Mouse (Mus musculus): ENCODE measurements around the gene Cgref1. TPM values are rescaled to one million over a fixed set of nuclear protein-coding genes. Genes with fewer than 3 reads are reported as not detected.

The Cgref1 gene
- total and polyA plus RNA-seq, 3 experiments = 0.58 to 2.5 (median 1.5) TPM

GRCm38 (mm10) chr5:30950451-30950850, 5.1 kb upstream of the Cgref1 start:
- no peak for DNase-seq

DNA sequence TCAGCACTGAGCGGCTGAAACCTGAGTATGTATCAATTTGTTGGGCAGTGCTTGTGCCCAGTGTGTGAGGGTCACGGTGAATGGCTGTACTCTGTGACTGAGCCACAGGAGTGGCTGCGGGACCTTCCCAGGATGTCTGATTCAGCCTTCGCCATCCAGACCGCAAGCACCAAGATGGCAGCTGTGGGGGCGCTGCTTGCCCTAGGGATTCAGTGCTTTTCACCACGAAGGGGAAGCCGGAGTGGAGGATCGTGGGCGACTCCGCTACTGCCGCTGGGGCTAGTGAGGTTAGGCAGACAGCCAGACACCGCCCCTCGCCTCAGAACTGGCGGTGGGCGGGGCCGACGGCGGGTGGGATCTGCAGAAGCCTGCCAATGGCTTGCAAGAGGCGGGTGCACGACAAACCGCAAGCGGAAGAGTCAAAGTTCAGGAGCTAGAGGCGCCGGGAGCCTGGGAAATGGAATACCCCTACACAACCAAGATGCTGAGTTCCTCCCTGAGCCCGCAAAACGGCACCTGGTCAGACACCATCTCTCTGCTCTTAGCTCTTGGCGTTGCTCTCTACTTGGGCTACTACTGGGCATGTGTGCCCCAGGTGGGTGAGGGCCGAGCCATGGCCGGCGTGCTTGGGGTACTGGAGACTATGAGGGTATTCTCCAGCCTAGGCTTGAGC, 4.4 kb upstream of the Cgref1 start:
- peak; percentile 95 for DNase-seq

GRCm38 (mm10) chr5:30948620-30949019, 3.2 kb upstream of the Cgref1 start:
- DNase-seq = no peak

- DNase-seq = no peak
Measured at GRCm38 (mm10) chr5:30944344-30944743, 1.0 kb downstream of the Cgref1 start.

- no peak for DNase-seq
Measured at GRCm38 (mm10) chr5:30943004-30943403, 2.4 kb downstream of the Cgref1 start.

GRCm38 (mm10) chr5:30934725-30935461, 10.5 kb downstream of the Cgref1 start:
- DNase-seq = no peak

GRCm38 (mm10) chr5:30933705-30934104, 11.7 kb downstream of the Cgref1 start:
- no peak for DNase-seq

DNA sequence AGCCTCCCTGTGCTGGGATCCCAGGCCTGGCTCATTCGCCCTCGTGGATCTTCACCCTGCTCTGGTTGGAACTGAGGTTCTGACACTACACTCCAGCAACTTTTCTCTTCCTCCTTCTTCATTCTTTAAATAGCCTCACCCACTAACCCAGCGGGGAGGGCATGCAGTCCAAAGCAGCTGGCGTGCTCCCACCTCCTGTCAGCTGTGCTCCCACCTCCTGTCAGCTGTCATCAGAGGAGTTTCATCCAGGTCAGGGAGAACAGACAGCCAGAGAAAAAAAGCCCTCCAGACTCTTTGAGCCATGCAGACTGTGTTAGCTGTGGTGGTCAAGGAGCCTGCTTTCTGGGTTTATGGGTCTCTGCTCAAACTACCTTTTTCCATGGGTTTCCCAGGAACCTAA, 14.0 kb downstream of the Cgref1 start:
- no peak for DNase-seq

DNA sequence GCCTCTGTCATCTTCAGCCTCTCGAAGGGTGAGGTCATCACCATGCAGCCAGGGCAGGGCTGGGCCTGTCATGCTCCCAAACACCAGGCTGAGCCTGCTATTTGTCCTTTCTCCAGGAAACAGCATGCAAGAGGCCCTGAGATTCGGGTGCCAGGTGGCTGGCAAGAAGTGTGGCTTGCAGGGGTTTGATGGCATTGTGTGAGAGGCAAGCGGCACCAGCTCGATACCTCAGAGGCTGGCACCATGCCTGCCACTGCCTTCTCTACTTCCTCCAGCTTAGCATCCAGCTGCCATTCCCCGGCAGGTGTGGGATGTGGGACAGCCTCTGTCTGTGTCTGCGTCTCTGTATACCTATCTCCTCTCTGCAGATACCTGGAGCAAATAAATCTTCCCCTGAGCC, 14.5 kb downstream of the Cgref1 start:
- DNase-seq = no peak

GRCm38 (mm10) chr5:30930121-30930520, 15.3 kb downstream of the Cgref1 start:
- peak; percentile 80 for DNase-seq

GRCm38 (mm10) chr5:30927945-30928529, 17.4 kb downstream of the Cgref1 start:
- peak; percentile 72 for DNase-seq

- DNase-seq = no peak
Measured at GRCm38 (mm10) chr5:30926073-30926472, 19.3 kb downstream of the Cgref1 start.

- no peak for DNase-seq
Measured at GRCm38 (mm10) chr5:30925217-30925616, 20.2 kb downstream of the Cgref1 start.

DNA sequence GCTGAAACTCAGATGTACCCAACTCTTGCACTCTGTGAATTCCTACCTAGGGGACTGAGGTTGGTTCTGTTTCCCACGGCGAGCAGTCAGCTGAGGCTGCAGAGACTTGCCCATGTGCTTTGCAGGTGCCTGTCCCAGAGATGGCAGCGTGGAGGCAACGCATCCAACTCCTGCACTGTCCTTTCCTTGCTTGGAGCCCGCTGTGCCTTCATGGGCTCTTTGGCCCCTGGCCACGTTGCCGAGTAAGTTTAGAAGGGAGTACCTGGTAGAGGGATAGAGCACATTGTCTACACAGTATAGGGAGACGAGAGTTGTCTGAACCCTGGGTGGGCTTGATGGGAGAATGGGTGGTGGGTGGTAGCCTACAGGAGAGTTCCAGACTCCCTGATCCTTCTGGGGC, 20.8 kb downstream of the Cgref1 start:
- DNase-seq = no peak

DNA sequence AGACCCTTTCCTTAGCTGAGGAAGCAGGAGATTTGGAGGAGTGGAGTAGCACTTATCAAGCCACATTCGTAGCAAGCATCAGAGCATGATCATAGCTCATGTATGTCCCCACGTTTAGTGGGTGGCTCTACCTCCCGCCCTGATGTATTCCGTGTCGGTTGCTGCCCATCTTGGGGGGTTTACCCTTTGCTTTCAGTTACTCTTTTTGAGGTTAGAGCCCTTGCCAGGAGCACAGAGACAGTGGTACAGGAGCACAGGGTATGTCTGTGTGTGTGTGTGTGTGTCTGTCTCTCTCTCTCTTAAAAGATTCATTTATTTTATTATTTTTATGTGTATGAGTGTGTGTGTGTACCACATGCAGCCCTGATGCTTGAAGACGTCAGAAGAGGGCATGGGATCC, 22.3 kb downstream of the Cgref1 start:
- no peak for DNase-seq

DNA sequence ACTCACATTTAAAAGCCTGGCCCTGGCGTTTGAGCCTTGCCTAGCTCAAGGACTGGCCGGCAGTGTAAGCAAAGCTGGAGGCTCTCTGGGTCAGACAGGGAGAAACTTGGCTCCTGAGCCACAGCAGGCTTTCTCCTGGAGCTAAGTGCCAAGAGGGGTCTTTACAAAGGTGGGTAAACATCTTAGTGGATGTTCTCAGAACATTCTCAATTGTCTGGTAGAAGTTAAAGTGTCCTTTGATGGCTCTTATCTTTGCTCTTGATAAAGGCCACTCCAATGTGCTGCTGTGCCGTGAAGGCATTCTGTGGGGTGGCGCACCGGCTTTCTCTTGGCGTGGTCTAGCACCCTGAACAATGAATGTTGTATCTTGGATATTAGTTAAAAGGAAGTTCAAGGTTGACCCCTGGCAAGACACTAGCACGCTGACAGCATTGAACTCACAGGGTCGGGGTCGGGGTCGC, 22.8 kb downstream of the Cgref1 start:
- DNase-seq = no peak

- DNase-seq = peak; percentile 89
Measured at GRCm38 (mm10) chr5:30921256-30922033, 23.9 kb downstream of the Cgref1 start, which contains the start of gene Khk. Gene Khk, plus strand, starts transcription at chr5:30921431.

GRCm38 (mm10) chr5:30920621-30921020, 24.8 kb downstream of the Cgref1 start:
- DNase-seq = no peak

DNA sequence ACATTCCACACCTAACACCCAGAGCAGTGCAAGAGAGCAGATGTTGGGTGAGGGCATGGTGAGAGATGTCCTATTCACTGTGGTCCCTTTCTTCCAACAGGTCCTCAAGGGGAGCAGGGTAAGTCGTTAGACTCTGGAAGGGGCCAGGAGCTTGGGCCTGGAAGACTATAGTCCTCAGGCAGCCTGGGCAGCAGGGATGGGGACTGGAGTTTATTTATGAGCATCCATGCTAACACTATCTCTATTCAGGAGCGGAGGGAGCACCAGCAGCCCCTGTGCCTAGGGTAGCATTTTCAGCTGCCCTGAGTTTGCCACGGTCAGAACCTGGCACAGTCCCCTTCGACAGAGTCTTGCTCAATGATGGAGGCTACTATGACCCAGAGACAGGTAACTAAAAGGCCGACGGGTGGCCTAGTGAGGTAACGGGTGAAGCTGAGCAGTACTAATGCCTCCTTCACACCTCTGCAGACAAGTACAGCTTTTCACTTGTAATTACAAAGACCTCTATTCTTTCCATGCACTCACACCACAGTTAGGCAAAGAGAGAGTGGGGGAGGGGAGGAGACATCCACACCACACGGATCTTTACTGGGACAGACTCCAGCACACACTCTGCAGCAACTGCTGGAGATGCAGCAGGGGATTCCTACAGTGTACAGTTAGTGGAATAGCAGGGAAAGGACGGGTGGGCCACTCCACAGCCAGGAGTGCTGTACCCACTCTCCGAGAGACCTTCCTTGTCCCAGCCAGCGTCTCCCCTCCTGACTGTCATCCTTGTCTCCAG, 25.4 kb downstream of the Cgref1 start:
- no peak for DNase-seq

DNA sequence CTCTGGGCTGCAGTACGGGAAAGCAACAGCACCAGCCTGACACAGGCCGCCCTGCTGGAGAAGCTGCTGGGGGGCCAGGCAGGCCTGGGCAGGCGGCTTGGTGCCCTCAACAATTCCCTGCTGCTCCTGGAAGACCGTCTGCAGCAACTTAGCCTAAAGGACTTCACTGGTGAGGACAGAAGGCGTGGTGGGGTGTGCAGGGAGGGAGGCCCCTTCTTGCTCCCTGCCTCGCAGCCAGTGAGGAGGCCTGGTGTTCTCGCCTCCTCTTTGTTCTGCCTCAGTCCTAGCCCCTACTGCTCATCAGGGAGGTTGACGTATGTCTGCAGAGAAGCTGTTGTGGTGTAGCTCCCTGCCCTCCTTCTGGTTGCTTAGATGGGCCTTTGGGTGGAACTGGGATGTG, 26.7 kb downstream of the Cgref1 start:
- DNase-seq = no peak

DNA sequence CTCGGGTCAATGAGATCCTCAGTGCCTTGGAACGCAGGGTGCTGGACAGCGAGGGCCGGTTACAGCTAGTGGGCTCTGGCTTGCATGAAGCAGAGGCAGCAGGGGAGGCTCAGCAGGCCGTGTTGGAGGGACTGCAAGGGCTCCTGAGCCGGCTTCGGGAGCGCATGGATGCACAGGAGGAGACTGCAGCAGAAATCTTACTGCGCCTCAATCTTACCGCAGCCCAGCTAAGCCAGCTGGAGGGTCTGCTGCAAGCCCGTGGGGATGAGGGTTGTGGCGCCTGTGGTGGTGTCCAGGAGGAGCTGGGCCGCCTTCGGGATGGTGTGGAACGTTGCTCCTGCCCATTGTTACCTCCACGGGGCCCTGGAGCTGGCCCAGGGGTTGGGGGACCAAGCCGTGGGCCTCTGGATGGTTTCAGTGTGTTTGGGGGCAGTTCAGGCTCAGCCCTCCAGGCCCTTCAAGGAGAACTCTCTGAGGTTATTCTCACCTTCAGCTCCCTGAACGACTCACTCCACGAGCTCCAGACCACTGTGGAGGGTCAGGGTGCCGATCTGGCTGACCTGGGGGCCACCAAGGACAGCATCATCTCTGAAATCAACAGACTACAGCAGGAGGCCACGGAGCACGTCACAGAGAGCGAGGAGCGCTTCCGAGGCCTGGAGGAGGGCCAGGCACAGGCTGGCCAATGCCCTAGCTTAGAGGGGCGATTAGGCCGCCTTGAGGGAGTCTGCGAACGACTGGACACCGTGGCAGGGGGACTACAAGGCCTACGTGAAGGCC, 27.3 kb downstream of the Cgref1 start:
- no peak for DNase-seq
